Mouse (Mus musculus): Measurements from ENCODE around the gene Kif1b.

GRCm38 (mm10) chr4:149290157-149290750, 17.2 kb downstream of the Kif1b start:
- no peak for TF ChIP-seq MAX (IDR thresholded peaks at IDR 0.05)
- no peak for TF ChIP-seq USF1 (IDR thresholded peaks at IDR 0.05; ENCODE audit: low read depth)

Data from C2C12 (cell line).